Mouse (Mus musculus) c-Kit-positive CD71-positive TER-119-positive erythroid progenitor cells, embryonic 14.5 days (primary cell): Measurements from ENCODE around the gene Serp2.
"Not testable (repeated sequence)": the region's sequence is repeated elsewhere in the genome, so short reads cannot be mapped to it uniquely, and the experiment has no call there.

Source experiments
- DNase-seq: peaks from one replicate; pipeline ENCODE4 v3.0.0-alpha.2; 2013; ENCODE audit warnings: low spot score

Serp2 gene

DNA sequence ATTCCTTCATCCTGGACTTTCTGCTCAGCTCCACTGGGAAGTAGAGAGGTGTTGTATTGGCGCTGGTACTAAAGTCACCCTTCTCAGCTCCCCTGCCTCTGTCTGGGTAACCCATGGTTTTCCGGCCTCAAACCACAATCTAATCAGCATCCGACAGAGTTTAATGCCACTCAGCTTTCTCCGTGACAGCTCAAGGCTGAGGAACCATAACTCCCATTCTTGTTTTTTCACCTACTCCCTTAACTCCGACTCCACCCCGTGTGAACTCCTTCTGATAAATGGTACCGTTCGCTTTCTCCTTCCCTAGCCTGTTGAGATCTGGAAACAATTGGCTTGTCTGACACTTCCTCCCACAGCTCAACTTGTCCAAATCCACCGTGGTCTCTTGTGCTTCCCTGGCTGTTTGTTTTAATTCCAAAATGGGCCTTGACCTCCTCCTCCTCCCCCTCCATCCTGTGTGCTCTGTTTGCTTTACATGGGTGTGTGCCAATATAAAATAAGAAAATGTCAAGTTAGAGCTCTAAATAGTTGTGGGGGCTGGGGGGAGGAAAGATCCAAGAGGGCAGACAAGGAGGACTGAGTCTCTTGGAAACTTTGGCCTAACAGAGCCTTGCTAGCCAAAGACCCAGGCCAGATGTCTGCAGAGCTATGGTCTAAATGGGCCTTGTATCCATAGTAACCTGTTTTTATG, 12.7 kb upstream of the Serp2 start:
- peak; percentile 63 for DNase-seq

- DNase-seq, result peak; percentile 37
Observed at GRCm38 (mm10) chr14:76568548-76568947, 11.9 kb upstream of the Serp2 start.

DNA sequence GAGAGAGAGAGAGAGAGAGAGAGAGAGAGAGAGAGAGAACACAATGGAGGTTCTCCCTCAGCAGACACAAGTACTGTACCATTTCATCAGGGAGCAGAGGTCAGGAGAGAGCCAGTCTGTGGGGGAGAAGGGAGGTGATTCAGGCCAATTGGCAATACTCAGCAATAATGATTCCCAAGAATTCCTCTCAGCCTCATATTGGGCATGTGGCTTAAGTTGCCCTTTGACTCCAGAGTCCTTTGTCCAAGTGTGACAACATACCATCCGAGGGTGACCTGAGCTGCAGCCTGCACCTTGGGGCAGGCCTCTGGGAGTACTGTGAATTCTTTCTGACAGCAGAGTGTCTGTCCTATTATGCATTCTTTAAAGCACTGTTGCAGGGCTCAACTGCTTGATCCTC, 10.6 kb upstream of the Serp2 start:
- DNase-seq, result no peak

DNA sequence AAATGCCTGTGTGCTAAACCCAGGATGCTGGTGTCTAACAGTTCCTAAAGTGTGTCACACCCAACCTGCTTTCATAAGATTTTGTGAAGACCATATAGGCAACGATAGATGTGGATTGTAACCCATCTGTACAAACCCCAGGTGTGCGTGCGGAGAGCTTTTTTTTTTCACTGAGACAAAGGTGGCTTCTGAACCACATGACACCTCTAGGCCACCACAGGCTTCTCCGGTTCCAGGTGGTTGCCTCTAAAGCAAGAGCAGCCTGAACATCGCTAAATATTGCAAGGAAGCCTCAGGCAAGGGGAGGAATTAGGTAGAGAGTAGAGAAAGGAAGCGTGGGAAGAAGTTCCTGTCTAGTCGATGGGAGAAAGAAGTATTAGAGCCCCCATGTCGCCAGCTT, 10.0 kb upstream of the Serp2 start:
- no peak for DNase-seq

DNA sequence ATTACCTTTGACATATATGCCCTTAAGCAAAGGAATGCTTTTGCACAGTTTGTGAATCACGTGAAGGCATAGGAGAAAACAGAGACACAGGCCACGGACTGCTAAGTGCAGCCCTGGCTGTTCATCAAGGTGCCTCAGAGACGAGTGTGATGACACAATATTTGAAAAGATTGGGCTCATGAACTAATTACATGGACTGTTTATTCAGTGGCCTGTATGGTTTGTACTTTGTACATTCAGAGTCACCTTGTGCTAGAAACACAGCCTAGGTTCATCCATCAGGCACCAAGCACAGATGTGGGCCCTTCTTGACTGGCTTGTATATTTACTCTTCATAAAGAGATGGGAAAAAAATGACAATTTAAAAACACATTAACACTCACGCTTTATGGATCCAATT, 9.5 kb upstream of the Serp2 start:
- DNase-seq, result no peak

- no peak for DNase-seq
Observed at GRCm38 (mm10) chr14:76559208-76559607, 2.5 kb upstream of the Serp2 start.

DNA sequence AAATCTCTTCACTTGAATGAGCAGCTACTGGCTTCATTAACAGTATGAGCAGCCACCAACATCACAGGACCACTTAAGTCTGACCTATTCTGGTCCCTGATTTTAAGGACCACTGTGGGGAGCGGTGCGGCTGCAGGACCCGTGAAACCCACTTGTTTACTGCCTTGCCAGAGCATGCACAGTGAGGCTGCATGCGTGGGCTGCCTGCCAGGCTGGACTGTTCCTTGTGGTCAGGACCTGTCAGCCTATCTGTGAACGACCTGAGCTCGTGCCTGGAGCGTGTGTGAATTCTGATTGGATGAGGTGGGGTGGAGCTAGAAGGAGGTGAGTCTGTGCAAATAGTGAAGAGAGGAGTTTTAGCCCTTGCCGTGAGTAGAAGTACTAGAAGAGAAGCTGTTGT, 1.5 kb upstream of the Serp2 start:
- DNase-seq, result not testable (repeated sequence)

GRCm38 (mm10) chr14:76556031-76556851, 448 bp downstream of the Serp2 start:
- no peak for DNase-seq

DNA sequence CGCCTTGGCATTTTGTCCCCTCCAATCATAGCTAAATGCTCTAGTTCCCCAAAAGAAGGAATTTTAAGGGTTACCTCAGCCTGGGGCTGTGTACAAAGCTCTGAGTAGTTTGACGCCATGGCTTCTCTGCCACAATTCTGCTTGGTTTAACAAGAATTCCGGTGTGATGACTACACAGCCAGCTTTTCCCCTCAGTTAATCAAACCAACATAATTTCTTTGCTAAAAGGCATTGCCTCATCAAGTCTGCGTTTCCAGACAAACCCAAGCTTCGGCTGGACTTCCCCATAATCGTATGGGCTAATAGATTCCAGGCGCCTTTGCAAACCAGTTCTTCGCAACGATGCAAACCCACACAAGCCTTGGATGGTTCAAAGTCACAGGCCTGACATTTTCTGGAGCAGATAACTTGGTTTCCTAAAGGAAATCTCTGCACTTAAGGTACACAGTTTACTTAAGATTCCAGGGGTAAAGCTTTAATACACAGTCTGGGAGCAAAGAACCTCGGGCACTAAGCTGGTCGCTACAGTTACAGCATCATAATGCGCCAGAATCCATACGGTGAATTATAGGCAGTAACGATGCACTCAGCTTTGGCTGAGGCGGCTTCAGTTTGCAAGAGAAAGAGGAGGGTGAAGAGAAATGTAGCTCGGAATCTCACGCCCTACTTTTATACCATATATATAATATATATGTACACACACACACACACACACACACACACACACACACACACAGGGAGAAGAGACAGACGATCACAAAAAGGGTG, 1.2 kb downstream of the Serp2 start:
- DNase-seq, result no peak

- DNase-seq, result no peak
Observed at GRCm38 (mm10) chr14:76544136-76544535, 12.6 kb downstream of the Serp2 start.

DNA sequence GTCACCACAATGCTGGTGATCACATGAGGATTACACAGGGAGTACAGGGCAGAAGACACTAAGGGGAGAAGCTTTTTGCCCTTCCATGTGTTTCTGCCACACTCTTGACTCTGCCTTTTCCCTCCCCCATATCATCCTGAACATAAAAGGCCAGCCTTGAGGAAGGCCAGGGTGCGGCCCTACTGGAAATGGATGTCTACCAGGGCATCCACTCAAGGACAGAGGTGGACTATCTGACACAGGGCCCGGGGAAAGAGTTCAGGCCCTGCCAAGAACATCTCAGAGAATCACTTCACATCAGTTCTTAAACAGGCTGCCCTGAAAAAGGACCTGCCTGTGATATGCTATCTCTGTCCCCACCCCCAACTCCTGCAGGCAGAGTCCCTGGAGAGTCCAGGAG, 15.3 kb downstream of the Serp2 start:
- no peak for DNase-seq

DNA sequence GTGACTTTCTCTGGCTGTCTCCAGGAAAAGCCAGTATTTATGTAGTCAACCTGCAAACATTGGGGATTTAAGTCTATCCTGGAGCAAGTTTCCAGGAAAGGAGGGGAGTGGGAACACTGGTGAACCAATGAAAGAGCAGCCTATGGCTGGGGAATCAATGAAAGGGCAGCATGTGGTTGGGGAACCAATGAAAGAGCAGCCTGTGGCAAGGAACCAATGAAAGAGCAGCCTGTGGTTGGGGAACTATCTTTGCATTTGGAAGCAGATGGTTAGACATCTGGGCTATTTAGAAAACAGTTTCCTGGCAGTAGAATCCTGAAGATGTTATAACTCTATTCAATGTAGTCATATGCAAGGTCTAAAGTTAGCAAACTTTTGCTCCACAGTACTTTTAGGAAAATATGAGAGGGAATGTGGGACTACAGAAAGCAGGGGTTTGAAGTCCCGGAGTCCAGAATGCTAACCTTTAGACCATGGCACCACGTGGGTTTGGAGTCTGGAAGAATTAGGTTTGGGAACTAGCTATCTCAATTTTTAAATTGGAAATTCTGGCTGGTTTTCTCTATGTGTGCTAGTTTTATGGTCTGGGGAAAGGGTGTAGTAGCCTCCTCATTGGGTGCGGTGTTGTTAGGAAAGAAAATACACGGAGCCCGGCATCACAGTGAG, 16.6 kb downstream of the Serp2 start:
- DNase-seq, result no peak

- no peak for DNase-seq
Observed at GRCm38 (mm10) chr14:76536921-76537320, 19.8 kb downstream of the Serp2 start.

DNA sequence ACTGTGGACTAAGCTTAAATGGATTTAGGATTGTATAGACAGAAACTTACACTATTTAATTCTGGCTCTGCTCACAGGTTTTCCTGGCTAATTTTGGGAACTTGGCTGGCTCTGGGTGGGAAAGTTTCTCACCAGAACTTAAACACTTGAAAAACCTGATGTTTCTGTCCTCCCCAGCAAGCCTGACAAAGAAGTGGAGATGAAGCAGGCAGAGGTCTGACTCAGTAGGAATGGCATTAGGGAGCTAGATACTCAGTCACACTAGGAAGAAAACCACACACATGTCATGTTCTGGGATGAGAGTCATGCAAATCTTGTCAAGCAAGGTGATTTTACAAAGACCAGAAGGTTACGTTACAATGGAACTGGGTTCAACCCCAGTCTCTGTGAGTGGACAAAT, 21.6 kb downstream of the Serp2 start:
- no peak for DNase-seq

DNA sequence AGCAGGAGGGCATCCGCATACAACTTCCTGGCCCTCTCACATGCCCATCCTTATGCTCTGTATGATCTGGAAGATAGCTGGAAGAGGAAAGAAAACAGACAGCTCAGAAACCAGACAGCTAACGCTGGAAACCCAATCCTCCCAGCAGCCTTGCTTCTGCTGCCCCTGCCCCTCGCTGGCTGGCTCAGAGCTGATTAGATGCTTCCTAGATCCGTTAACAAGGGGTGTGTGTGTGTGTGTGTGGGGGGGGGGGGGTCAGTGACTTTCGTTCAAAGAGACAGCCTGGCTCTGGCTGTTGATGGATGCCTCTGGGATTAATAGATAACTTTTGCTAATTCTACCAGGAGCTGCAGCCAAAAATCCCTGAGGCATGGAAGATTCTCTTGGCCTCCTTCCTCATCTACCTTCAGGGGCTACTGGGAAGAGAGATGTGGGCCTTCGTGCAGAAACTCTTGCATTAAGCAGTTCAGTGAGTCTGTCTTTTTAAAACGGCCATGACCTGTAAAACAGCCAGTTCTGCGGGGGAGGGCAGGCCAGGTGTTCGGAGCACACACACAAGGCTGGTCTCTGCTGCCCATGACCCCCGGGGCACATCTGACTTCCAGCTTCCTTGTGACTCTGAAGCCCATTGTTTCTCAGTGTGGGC, 23.4 kb downstream of the Serp2 start:
- DNase-seq, result peak; percentile 41

DNA sequence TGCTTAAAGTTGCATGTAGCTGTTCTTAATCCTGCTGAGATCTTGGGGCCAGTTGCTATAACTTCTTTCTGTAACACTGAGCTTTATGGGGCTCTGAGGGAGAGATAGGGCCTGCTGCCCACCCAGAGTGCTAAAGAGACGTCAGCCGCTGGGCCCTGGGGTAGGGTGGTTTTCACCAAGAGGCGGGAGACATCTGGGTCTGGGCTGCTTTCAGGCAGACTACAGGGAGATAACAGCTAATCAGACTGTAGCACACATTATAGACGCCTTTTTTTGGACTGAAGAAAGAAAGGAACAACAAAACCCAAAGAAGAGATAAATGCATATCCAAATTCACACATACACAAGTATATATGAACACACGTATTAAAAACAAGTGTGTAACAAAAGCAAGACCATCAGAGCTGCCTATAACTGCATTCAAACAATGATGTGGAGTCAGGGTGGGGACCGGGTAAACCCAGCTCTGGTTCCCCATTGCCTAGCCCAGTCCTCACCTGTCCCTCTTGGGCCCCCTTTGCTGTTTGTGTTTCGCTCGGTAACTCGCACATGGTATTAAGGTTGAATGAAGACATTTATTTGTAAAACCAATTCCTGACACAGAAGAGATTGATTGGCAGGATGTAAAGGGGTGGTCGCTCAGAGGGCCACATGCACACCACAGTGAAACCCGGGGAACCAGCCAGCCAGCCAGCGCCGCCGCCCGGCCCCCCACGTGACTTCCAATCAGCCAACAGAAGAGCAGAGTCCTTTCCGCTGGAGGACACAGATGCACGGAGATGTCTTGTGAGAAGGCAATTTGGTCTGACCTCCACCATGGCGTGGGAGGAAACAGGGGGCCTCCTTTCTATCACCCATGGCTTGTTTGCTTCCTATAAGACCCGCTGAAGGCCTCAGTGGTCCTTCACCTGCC, 24.2 kb downstream of the Serp2 start:
- DNase-seq, result peak; percentile 93

- DNase-seq, result peak; percentile 49
Observed at GRCm38 (mm10) chr14:76531027-76531660, 25.5 kb downstream of the Serp2 start.

DNA sequence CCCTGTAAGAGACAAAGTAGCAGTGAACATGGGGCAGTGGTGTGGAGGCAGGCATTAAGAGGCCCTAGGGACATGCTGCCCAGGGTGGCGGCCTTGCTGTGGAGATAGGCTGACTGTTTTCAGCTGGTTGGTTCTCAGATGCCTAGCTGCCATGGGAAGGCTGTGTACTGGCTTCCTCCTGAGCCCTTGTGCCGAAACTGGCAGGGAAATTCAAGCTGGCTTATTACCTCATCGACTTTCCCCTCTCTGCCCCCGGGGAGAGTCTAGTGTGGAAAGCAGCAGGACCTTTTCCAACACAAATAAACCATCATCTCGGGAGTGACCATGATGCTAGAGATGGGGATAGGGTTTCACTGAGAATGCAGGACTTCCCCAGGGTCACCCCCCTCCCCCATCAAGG, 28.0 kb downstream of the Serp2 start:
- no peak for DNase-seq

DNA sequence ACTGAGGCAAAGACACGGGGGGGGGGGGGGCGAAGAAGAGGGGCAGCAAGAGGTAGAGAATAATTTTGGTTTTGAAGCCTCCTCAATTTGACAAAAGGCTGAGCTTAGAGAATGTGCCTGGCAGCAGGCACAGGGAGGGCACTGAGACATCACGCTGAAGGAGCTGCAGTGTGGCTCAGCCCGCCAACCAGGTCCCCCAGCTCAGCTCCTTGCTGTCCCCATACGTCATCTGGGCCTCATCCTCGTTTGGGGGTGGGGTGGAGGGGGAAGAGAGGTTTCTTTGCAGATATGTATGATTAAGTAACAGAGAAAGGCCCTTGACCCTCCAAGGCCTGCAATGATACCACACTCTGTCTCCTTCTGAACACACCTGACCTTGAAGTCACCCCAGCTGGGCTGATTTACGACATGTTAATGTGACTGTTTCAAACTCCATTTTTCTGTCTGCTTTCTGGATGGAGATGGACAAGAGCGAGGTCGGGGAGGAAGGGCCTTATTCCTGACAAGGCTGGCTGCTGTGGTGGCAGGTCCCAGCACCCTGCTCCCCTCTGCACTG, 28.9 kb downstream of the Serp2 start:
- DNase-seq, result no peak
